Mouse (Mus musculus) bone marrow, adult 2 months (tissue): ENCODE measurements around the gene Cdan1. TPM values are rescaled to one million over a fixed set of nuclear protein-coding genes. Genes with fewer than 3 reads are reported as not detected.
"Not testable (repeated sequence)": the region's sequence is repeated elsewhere in the genome, so short reads cannot be mapped to it uniquely, and the experiment has no call there.

Experiments used
- H3K27ac ChIP-seq: fragments of 200-500 bp; 2 replicates; pipeline ENCODE4 v1.5.1; 2012; ENCODE audit warnings: low read depth, mild to moderate bottlenecking, control low read depth, inconsistent platforms, low read length; ENCODE audit not compliant: control insufficient read depth, poor library complexity, insufficient read depth
- H3K4me1 ChIP-seq: fragments of 200-500 bp; 2 replicates; pipeline ENCODE4 v1.6.1; 2011; ENCODE audit warnings: low read length; ENCODE audit not compliant: control insufficient read depth, insufficient read depth
- H3K4me3 ChIP-seq: fragments of 200-500 bp; replicated peaks from 2 replicates; pipeline ENCODE3; 2011; ENCODE audit warnings: mild to moderate bottlenecking, low read depth, low read length, control low read depth; ENCODE audit not compliant: control insufficient read depth
- CTCF ChIP-seq: fragments of 200-500 bp; IDR thresholded peaks from 2 replicates; pipeline ENCODE4 v1.5.1; 2011; ENCODE audit warnings: low read length, control low read depth; ENCODE audit not compliant: control insufficient read depth, insufficient read depth
- POLR2A ChIP-seq: fragments of 200-500 bp; IDR thresholded peaks from 2 replicates; pipeline ENCODE4 v1.6.1; 2011; ENCODE audit warnings: low read depth, mild to moderate bottlenecking, control low read depth, low read length, borderline replicate concordance; ENCODE audit not compliant: control insufficient read depth
- WGBS: fragments of 180-500 bp; shearing (Covaris S2); methylation state at CpG from one replicate; pipeline ENCODE4 v1.1.7; 2018; 5-methylcytosine and 5-hydroxymethylcytosine counted together
- polyA plus RNA-seq: library from polyadenylated mRNA; stranded (reverse); fragments of >200 nt; gene quantifications from 2 replicates; pipeline ENCODE4 v1.2.4, GENCODE M21; 2011; ENCODE audit warnings: low replicate concordance; ENCODE audit not compliant: missing spikeins, insufficient read depth, insufficient read length

Cdan1 gene
- polyA plus RNA-seq, 1 experiment = 25.6 TPM

GRCm38 (mm10) chr2:120710948-120711347, 139.0 kb downstream of the Cdan1 start:
- TF ChIP-seq CTCF (no peak), POLR2A (no peak)
- 75% methylated on average over 3 of the region's 3 CpGs for WGBS
- Histone ChIP-seq H3K4me1 (no peaks in the 10 kb centered on the region), H3K27ac (no peak overlapping the region), H3K4me3 (no peak overlapping the region)

DNA sequence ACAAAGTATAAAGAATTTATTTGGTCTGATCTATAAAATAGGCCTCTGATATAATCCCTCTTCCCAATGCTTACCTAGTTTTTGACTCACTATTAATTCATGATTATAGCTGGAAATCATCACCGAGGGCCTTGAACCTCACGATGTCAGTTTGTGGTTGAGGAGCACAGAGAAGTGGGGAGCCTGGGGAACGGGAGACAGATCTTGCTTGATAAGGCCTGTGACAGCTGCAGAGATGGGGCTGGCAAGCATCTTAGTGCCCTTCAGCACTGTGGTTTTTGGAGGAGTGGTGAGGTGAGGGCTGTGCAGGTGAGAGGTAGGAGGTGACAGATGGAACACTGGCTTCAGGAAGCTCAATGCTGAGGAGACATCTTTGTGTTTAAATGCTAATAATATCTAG, 139.8 kb downstream of the Cdan1 start:
- 13% methylated on average over 3 of the region's 3 CpGs for whole genome bisulfite sequencing
- TF ChIP-seq POLR2A (no peak), CTCF (no peak)
- no peak overlapping the region for H3K4me3 ChIP-seq
- no peak overlapping the region for H3K27ac ChIP-seq
- H3K4me1 ChIP-seq = no peaks in the 10 kb centered on the region

DNA sequence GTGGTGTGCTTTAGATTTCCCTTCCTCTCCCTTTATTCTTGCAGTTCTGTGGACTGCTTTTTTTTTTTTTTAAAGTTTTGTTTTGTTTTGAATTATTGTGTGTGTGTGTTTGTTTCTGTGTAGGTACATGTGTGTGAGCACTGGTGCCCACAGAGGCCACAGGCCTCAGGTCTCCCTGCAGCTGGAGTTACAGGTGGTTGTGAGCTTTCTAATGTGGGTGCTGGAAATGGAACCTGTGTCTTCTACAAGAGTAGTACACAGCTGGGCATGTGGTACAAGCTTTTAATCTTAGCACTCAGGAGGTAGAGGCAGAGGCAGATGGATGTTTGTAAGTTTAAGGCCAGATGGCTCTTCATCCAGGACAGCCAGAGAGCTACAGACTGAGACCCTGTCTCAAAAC, 142.9 kb downstream of the Cdan1 start:
- TF ChIP-seq CTCF (no peak), POLR2A (no peak)
- no peak overlapping the region for H3K4me3 ChIP-seq
- H3K4me1 ChIP-seq = no peaks in the 10 kb centered on the region
- no peak overlapping the region for H3K27ac ChIP-seq

DNA sequence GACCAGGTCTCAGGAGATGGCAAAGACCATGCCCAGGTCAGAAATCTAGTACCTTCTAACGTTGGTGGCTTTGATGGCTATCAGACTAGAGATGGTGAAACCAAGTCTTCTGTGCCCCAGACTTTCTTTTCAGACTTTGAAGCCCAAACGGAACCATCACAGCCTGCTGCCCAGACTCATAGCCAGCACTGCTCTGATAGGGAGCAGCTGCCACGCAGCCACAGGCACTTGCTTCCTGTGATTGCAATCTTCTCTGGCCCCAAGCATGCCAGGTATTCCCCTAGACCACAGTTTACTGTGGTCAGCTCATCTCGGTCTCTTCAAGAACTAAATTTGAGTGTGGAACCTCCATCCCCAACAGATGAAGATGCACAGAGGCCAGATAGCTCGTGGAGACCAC, 147.3 kb downstream of the Cdan1 start:
- no peaks in the 10 kb centered on the region for H3K4me1 ChIP-seq
- WGBS = 30% methylated on average over 5 of the region's 5 CpGs
- H3K4me3 ChIP-seq = no peak overlapping the region
- no peak for TF ChIP-seq POLR2A
- TF ChIP-seq CTCF = no peak
- no peak overlapping the region for H3K27ac ChIP-seq

DNA sequence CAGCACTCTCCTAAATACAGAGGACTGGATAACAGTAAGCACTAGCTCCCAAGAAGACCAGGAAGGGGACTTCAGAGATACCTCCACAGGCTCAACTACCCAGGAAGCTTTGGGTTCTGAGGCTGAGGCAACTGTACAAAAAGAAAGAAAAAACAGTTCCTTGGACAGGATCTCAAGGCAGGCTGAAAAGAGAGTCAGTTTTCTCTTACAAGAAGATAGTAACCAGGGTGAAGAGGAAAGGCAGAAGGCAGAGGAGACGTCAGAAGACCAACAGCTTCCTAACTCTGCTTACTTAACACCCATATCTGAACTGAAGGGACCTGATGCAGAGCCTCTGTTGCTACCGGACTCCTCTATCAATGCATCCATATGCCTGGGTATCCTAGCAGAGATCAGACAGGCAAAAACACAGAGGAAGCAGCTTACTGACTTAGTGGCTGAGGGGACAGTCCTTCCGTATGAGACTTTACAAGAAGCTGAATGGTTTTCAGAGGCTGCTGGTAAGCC, 149.5 kb downstream of the Cdan1 start:
- no peak for TF ChIP-seq CTCF
- no peak for TF ChIP-seq POLR2A
- 51% methylated on average over 3 of the region's 3 CpGs for WGBS
- no peaks in the 10 kb centered on the region for H3K4me1 ChIP-seq
- no peak overlapping the region for H3K4me3 ChIP-seq
- no peak overlapping the region for H3K27ac ChIP-seq

- TF ChIP-seq POLR2A = no peak
- no peak for TF ChIP-seq CTCF
- H3K27ac ChIP-seq = no peak overlapping the region
- no peak overlapping the region for H3K4me3 ChIP-seq
- no peaks in the 10 kb centered on the region for H3K4me1 ChIP-seq
- WGBS = 49% methylated on average over 5 of the region's 5 CpGs
Observed at GRCm38 (mm10) chr2:120697767-120698166, 152.2 kb downstream of the Cdan1 start.

DNA sequence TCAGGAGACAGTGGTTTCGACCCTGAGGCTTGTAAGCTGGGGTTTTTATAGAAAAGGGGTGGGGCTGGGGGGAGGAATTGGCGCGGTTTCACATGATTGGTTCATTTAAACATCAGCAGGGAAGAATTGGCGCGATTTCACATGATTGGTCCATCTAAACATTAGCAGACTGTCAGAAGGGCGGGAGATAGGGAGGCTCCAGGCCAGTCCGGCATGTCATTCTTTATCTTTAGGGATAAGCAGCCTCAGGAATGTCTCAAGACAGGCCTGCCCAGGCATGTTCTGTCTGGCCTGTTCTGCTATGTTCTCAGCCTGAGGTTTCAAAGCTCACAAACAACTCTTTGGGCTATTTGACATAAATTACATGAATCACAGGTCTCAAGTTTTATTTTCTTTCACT, 168.8 kb downstream of the Cdan1 start:
- H3K27ac ChIP-seq, H3K4me1 ChIP-seq, H3K4me3 ChIP-seq: not testable (repeated sequence)
- WGBS = 85% methylated on average over 7 of the region's 7 CpGs

DNA sequence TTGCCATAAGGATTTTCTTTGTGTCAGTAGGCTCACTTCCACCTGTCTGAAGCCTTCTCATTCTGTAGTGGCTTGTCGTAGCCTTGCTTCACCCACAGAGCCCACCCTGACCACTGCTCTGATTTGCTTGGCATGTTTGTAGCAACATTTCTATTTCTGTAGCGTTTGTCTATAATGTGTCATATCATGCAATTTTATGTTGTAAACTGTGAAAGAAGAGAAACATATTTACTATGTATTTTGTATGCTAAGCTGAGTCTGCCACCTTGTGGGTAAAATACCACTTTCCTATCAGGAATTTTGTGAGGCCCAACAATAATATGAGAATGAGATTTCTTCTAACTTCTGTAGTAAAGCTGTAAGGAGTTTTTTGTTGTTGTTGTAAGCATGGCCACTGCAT, 179.7 kb downstream of the Cdan1 start:
- H3K27ac ChIP-seq = no peak overlapping the region
- no peaks in the 10 kb centered on the region; the same call in 1 of the 2 replicates for H3K4me1 ChIP-seq
- 55% methylated on average over 2 of the region's 2 CpGs for WGBS
- H3K4me3 ChIP-seq = no peak overlapping the region
- TF ChIP-seq CTCF = no peak
- TF ChIP-seq POLR2A = no peak

DNA sequence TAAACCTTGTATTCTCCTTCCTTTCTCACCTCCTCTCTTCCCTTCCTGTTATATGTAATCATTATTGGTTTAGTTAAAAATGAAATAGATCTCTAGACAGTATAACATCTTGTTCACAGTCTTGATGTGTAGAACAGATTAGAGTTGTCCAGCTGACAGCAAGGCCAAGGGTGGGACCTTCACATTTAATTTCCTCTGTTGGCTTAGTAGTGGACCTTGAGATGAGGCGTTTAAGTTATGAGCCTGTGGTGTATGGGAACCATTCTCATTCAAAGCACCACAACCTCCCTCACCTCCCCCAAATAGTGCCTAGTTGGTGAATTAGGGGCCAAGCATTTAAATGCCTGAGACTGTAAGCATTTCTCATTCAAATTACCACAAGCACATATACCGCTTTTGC, 182.5 kb downstream of the Cdan1 start:
- 45% methylated on average over 2 of the region's 2 CpGs for WGBS

More for the DNA sequence above, 182.5 kb downstream of the Cdan1 start:
- no peak overlapping the region for H3K4me3 ChIP-seq
- TF ChIP-seq POLR2A (no peak), CTCF (no peak)
- no peaks in the 10 kb centered on the region; the same call in 1 of the 2 replicates for H3K4me1 ChIP-seq
- H3K27ac ChIP-seq = no peak overlapping the region

Other genes starting within 250 kb of the Cdan1 start
- 3.7 and 6.8 TPM in 2 replicates for gene Haus2, start 240.7 kb downstream of the Cdan1 start, polyA plus RNA-seq
- gene Lrrc57, start 240.6 kb downstream of the Cdan1 start, polyA plus RNA-seq = 7.5 and 10.3 TPM in 2 replicates
- 1.4 and 3.6 TPM in 2 replicates for gene Stard9, start 221.0 kb downstream of the Cdan1 start, polyA plus RNA-seq
- gene Ttbk2, start 476 bp upstream of the Cdan1 start, polyA plus RNA-seq = 0.66 and 0.67 TPM in 2 replicates
- gene Ubr1, start 120.6 kb upstream of the Cdan1 start, polyA plus RNA-seq = 9.9 and 20.4 TPM in 2 replicates
- gene Tmem62, start 126.9 kb upstream of the Cdan1 start, polyA plus RNA-seq = 2.7 and 4.0 TPM in 2 replicates
- gene Ccndbp1, start 158.3 kb upstream of the Cdan1 start, polyA plus RNA-seq = 79.1 and 115 TPM in 2 replicates
- 136 and 167 TPM in 2 replicates for gene Epb42, start 186.9 kb upstream of the Cdan1 start, polyA plus RNA-seq
- gene Tgm5, start 235.7 kb upstream of the Cdan1 start, polyA plus RNA-seq = not detected in 2 replicates